Mouse (Mus musculus) heart, adult 10 weeks (tissue): ENCODE results near the gene Hoxb8. TPM values are rescaled to one million over a fixed set of nuclear protein-coding genes. Genes with fewer than 3 reads are reported as not detected.

Experiments
- polyA plus RNA-seq: library from polyadenylated mRNA; stranded (reverse); fragments of 350-450 nt; fragmentation: Illumina TruSeq; extraction: RNeasy Lipid Tissue Mini Kit (QIAGEN cat#74804); gene quantifications from one replicate; pipeline ENCODE4 v1.2.3, GENCODE M21; 2014; ENCODE audit warnings: low read depth, low replicate concordance

Gene Hoxb8
- not detected for polyA plus RNA-seq

GRCm38 (mm10) chr11:96281855-96282570 is at the start of gene Hoxb8:
Hoxb8 (plus strand) TSS chr11:96281905.

DNA sequence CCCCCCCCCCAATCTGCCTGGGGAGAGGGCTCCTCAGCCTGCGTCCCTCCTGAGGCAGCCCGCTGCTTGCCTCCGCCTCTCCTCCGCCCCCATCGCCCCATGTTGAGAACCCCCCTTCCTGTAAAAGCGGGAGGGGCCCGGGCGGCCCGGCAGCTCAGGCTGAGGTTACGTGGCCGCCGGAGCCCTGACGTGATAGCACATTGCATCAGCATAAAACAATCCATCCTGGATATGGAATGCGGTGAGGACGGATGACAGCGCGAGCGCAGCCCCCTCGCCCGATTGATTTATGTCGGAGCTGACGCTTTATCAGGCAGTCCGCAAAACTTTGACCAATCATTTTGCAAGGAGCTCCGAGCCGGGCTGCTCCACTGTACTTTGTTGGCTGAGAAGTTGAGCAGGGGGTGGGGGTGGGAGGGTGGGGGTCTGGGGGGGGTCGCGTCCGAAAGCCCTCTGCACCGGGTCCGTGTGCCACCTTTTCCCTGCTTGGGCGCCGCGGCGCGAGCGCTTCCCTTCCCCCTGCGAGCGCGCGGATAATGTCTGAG is 10.6 kb upstream of the Hoxb8 start, which contains the start of gene Hoxb9:
Gene Hoxb9 (plus strand): TSS at position 462 of the 545 bp plus-strand sequence.

GRCm38 (mm10) chr11:96285771-96286738 is 4.3 kb downstream of the Hoxb8 start, which contains the start of gene Hoxb7:
Hoxb7 (plus strand) TSS chr11:96286623.

DNA sequence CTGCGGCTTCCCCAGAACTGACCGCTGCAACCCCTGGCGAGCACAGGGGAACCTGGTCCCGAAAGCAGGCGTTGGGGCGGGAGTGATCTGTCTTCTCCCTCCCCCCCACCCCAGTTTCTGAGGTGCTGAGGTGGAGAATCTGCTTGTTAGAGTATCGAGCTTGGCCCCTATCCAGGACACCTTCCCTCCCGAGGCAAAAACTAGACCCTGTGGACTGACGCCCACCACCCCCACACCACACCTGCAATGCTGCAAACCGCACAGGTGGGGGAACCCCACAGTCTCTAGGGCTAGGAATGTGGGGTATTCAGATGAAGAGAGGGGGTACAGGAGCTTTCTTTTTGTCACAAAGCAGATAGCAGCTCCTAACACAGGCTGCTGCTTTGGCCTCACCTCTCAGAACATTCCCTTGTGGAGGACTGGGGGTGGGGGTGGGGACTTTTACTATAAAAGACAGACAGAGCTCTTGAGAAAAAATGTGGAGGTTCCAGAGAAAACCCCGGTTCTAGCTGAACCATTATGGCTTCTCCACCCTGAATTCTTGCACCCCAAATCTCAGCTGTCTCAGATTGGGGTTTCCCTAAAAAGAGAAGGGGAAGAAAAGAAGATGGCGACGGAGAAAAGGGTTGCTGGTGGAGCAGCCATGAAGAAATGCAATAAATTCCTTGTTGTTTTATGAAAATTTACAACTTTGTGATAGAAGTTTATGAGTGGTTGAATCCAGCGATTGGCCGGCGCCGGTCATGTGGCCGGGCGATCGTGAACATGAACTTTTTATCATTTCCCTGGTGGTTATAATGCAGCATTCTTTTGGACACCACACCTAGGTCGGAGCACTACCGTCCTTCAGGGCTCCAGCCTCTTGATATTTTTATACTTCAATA is 10.2 kb downstream of the Hoxb8 start, which contains the start of gene Hoxb6:
Gene Hoxb6 (plus strand): TSS at position 796 of the 884 bp plus-strand sequence.

DNA sequence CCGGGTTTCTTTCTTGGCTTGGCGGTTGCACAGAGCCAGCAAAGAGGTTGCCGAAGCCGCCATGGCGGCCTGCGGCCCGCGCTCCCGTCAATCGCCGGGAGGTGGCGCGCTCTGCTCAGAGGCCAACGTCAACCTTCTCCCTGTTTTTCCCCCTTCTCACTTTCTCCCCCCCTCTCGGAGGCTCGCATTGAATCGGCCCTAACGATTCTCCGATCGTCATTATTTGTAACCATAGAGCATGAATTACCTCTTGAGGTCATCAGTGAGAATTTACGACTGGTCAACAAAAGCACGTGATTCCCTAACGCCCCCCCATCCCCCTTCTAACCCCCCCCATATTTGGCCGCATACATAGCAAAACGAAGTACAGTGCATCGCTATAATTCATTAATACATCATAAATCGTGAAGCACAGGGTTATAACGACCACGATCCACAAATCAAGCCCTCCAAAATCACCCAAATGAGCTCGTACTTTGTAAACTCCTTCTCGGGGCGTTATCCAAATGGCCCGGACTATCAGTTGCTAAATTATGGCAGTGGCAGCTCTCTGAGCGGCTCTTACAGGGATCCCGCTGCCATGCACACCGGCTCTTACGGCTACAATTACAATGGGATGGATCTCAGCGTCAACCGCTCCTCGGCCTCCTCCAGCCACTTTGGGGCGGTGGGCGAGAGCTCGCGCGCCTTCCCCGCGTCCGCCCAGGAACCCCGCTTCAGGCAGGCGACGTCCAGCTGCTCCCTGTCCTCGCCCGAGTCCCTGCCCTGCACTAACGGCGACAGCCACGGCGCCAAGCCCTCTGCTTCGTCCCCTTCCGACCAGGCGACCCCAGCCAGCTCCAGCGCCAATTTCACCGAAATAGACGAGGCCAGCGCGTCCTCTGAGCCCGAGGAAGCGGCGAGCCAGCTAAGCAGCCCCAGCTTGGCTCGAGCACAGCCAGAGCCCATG is 21.7 kb downstream of the Hoxb8 start, which contains the start of gene Hoxb5:
Gene Hoxb5 (plus strand): TSS at position 186 of the 949 bp plus-strand sequence.

GRCm38 (mm10) chr11:96317608-96318367 is 36.1 kb downstream of the Hoxb8 start, which contains the start of gene Hoxb4:
Hoxb4 (plus strand) TSS chr11:96318267.

DNA sequence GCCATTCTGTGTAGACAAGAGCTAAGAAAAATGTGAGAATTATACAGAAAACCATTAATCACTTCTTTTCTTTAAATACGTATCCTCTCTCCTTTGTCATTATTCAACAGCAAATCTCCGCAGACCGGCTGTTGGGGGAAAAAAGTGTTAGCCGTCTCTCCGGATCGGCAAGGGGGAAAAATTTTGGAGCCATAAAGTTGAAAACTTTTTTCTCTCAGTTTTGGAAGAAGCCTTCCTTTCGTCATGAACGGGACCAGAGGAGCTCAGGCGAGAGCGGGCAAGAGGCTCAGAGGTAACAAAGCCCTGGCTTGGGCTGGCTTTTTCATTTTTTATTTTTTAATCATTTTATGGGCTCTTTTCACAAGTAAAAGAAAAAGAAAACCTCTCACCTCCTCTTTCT is 41.4 kb downstream of the Hoxb8 start, which contains the start of gene Hoxb3:
Gene Hoxb3 (plus strand): TSS at position 173 of the 400 bp plus-strand sequence.

Other genes starting within 250 kb of the Hoxb8 start
- 46.1 TPM for gene Snf8, start 247.0 kb upstream of the Hoxb8 start, polyA plus RNA-seq
- 33.0 TPM for gene Ube2z, start 216.5 kb upstream of the Hoxb8 start, polyA plus RNA-seq
- 3,747 TPM for gene Atp5g1, start 206.2 kb upstream of the Hoxb8 start, polyA plus RNA-seq
- not detected for gene Calcoco2, start 169.9 kb upstream of the Hoxb8 start, polyA plus RNA-seq
- not detected for gene Ttll6, start 148.1 kb upstream of the Hoxb8 start, polyA plus RNA-seq
- gene Hoxb13, start 87.6 kb upstream of the Hoxb8 start, polyA plus RNA-seq, result not detected
- gene Hoxb9, start 10.4 kb upstream of the Hoxb8 start, polyA plus RNA-seq, result not detected
- gene Hoxb7, start 4.7 kb downstream of the Hoxb8 start, polyA plus RNA-seq, result not detected
- not detected for gene Hoxb6, start 10.6 kb downstream of the Hoxb8 start, polyA plus RNA-seq
- gene Hoxb5, start 21.4 kb downstream of the Hoxb8 start, polyA plus RNA-seq, result not detected
- 0.84 TPM for gene Hoxb4, start 36.4 kb downstream of the Hoxb8 start, polyA plus RNA-seq
- gene Hoxb3, start 41.4 kb downstream of the Hoxb8 start, polyA plus RNA-seq, result 0.31 TPM
- 0.86 TPM for gene Hoxb2, start 68.6 kb downstream of the Hoxb8 start, polyA plus RNA-seq
- not detected for gene Hoxb1, start 83.8 kb downstream of the Hoxb8 start, polyA plus RNA-seq
- not detected for gene Skap1, start 182.7 kb downstream of the Hoxb8 start, polyA plus RNA-seq